Mouse (Mus musculus): ENCODE data around the gene Yars.

The Yars gene

DNA sequence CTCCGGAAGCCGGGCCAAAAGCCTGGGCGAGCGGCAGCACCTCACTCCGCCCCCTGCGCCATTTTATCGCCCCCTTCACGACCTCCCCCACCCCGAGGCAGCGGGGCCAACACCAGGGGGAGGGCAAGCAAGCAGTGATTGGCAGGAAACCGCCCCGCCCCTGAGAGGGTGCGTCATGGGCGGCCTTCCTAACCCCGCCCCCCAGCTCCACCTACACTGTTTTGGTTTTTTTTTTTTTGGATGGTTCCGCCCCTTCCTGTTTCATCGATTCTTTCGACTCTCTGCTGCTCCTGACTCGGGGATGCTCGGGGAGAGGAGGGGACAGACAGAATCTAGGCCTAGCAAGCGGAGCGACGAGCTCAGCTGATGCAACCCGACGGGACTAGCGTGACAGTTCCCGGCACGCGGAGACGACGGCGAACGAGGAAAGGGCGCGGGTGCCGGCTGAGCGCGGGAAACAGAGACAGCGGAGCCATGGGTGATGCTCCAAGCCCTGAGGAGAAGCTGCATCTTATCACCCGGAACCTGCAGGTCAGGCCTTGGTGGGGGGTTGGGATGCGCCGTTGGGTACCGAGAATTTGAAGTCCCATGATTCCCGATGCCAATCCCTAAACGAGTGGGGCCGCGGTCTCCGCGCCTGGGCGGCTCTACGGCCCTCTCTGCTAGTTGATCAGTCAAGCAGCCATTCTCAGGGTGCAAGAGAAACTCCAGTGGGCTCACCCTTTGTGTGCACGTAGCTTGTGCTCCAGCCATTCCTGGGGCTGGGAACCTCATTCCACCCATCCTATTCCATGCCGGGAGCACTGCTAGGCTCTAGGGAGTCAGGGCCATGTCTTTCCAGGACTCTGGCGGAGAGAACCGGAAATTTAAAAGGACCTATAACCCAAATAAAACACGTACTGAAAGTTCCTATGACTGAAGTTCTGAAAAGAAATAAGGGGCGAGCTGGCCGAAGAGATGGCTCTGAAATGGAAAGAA, at the start of gene Yars, which contains the start of gene S100pbp:
Yars (plus strand) TSS at position 219 of the 978 bp plus-strand sequence.
S100pbp (minus strand) TSS at position 186 of the 978 bp plus-strand sequence.
- DNase-seq, result peak; percentile 94 to 96

- no peak for DNase-seq
Observed at GRCm38 (mm10) chr4:129140808-129141207, 48.8 kb upstream of the Yars start.

- DNase-seq, result peak in 1 of 2 experiments; percentile 26
Observed at GRCm38 (mm10) chr4:129141560-129142438, 47.8 kb upstream of the Yars start.

DNA sequence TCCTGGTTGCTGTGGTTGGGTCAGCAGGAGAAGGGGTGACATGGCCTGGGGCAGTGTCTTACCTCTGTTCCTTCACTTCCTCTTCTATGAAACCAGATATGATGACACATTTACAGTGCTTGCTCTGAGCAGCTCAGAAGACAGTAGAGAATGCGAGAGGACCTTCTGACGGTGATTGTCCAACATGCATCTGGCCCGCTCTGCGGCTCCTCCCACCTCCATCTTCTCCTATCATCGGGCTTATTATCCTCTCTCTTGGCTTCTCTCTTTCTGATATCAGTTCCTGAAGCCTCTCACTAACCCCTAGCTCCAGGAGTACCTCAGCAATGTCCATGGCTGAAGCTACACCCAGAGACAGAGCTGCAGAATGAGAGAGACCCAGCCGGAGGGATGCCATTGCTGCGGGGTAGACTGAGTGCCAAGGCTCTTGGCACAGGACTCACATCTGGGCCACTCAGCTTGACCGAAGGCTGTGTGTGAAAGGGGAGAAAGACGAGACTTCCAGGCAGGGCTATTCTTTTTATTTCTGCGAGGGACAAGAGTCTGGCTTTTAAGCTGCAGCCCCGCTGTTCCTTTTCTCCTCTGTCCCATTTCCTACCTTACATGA, 47.0 kb upstream of the Yars start:
- DNase-seq, result no peak

DNA sequence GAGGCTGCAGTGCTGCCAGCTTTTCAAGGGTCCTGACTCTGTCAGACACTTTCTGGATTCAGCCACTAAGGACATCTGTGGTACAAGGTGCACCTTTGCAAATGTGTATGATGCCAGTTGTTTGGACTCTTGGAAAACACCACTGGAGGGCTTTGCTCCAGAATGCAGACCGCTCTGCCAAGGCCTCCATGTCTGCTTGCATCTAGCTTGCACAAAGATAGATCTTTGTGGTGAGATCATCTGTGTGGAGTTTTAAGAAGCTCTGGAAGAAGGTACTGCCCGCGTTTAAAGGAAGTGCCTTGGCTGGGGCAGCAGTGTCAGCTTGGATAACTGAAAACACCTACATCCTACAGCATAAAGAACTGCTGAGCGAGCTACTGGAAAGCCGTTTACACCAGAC, 46.1 kb upstream of the Yars start:
- no peak for DNase-seq

GRCm38 (mm10) chr4:129144401-129145367, 44.9 kb upstream of the Yars start:
- DNase-seq, result peak; percentile 87 to 89

DNA sequence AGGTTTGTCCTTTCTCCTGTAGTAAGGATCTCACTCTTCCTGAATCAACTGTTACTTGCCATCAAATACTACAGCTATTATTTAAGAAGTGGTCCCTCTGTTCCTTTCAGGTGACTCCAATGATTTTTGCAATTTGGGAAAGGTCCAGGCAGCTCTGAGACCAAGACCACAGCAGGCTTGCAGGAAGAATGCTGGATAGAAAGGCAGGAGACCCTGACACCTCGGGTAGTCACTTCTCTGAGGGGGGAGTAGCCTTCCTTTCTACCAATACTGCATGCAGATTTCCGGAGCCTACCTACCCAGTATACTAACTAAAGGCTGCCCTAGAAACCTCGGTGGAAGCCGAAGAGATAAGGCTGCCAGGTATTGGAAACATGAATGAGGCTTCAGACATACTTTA, 44.1 kb upstream of the Yars start:
- no peak for DNase-seq

DNA sequence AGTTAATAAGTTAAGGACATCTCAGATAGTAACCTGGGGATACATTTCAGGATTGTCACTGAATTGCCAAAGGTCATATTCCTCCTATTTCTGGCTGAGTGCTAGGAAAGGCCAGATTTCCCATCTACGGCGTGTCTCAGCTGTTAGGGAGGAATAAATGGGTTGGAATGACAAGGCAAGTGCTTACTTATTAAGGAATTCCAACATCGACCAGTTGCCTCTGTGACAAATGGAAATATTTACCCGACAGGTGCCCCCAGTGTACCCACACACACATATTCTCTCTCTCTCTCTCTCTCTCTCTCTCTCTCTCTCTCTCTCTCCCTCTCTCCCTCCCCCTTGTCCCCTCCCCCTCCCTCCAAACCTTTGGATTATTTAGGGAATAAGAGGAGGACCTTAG, 43.6 kb upstream of the Yars start:
- DNase-seq, result no peak

DNA sequence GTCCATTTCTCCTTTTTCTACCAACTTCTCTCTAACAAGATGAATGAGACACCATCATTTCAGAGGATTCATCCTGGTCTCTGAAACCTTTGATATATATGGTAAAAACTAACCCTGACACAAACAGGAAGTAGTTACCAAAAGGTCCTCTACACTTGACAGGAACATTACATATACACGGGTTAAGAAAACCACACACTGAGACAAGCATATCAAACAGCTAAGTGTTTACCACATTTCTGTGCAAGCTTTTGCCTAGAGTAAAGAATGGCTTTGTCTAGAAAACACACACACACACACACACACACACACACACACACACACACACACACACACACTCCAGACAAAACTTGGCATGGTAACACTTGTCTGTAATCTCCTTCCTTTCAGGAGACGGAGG, 43.2 kb upstream of the Yars start:
- DNase-seq, result no peak

GRCm38 (mm10) chr4:129147552-129148103, 41.9 kb upstream of the Yars start:
- no peak for DNase-seq

- DNase-seq, result no peak
Observed at GRCm38 (mm10) chr4:129149321-129149720, 40.2 kb upstream of the Yars start.

GRCm38 (mm10) chr4:129151276-129151811, 38.2 kb upstream of the Yars start:
- no peak for DNase-seq

- no peak for DNase-seq
Observed at GRCm38 (mm10) chr4:129157541-129157940, 32.0 kb upstream of the Yars start.

GRCm38 (mm10) chr4:129158549-129158948, 31.0 kb upstream of the Yars start:
- DNase-seq, result no peak

DNA sequence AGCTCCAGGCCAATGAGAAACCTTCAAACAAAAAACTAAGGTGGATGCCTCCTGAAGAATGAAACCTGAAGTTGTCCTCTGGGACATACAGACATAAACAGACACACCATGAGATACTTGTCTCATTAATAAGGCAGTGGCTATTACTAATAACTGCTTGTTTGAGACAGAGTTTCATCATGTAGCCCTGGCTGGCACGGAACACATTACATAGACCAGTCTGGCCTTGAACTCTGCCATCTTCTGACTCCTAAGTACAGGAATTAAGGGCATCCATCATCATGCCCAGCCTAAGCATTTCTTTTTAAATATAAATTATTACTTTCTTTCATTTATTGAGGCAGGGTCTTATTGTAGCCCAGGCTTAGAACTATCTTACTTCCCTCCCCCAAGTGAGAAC, 28.5 kb upstream of the Yars start:
- DNase-seq, result no peak

DNA sequence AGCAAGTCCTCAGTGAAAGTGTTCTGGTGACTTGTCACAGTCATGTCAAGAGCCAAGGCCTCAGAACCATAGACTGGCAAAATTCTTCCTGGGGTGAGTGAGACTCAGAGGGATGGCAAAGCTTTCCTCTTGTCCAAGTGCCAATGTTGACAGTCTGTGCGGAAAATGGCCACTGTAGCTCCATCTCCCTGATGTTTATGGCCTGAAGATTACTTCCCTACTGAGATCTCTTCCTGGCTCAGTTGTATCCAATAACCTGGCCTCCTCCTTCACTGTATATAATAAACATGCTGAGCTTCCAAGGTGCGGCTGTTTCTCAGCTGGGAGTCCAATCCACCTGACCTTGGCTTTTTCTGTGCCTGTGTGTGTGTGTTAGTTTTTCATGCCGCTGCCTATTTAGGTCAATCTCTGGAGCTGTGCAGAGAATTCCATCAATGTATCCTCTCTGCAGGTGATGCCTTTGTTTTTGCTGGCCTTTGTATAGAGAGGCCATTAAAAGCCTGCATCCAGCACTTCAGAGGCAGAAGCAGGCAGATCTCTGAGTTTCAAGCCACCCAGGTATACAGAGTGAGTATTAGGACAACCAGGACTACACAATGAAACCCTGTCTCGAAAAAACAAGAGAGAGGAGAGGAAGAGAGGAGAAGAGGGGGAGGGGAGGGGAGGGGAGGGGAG, 27.8 kb upstream of the Yars start:
- peak; percentile 42 to 63 for DNase-seq

DNA sequence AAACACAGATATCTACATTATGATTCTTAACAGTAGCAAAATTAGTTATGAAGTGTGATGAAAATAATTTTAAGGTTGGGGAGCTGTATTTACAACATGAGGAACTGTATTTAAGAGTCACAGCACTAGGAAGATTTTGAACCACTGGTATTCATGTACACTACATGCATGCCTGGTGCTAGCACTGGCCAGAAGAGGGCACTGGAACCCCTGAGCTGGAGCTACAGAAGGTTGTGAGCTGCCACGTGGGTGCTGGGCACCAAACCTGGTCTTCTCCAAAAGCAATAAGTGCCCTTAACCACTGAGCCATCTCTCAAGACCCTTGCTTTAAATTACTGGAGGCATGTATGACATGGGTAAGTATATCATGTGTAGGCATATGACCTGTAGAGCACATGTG, 17.0 kb upstream of the Yars start:
- no peak for DNase-seq

- no peak for DNase-seq
Observed at GRCm38 (mm10) chr4:129179560-129179959, 10.0 kb upstream of the Yars start.

- no peak for DNase-seq
Observed at GRCm38 (mm10) chr4:129188041-129188659, 1.4 kb upstream of the Yars start.
